Mouse (Mus musculus): ENCODE measurements around the gene Ncapg2. TPM values are rescaled to one million over a fixed set of nuclear protein-coding genes. Genes with fewer than 3 reads are reported as not detected.

Ncapg2 gene
- 10 to 100 TPM; 51.0 to 52.6 TPM for total RNA-seq (2023)

DNA sequence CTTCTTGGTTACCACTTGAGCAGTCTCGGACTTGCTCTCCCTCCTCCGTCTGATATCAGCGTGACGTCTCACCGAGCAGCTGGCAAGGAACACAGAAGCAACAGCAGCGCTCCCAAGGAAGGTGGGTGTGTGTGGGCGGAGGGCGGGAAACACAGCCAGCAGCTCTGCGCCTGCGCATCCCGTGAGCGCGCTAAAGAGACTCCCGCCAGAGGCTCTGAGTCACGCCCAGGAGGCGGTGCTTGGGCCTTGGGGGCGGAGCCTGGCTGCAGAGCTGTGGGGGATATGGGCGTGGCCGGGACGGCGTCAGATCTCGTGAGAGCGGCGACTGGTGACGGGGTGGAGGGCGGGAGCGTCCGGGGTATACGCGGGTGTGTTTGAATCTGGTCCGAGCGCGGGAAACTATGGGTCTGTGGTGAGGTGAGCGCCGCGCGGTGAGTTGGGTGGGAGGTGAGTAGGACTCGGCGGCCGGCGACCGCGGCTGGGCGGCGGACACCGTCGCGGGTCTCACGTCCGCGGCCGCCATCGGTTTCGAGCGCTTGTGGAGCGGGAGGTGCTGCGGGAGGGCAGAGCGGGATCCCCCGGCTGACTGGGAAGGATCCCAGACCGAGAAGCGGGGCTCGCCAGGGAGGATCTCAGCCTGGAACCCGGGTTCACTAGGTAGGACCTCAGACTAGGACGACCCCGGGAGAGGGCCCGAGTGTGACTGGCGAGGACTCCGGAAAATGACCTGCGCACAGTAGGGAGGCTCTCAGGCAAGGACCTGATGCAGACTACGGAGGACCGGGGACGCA, at the start of gene Ncapg2:
Gene Ncapg2, plus strand, starts transcription at position 358 of the 791 bp plus-strand sequence.

DNA sequence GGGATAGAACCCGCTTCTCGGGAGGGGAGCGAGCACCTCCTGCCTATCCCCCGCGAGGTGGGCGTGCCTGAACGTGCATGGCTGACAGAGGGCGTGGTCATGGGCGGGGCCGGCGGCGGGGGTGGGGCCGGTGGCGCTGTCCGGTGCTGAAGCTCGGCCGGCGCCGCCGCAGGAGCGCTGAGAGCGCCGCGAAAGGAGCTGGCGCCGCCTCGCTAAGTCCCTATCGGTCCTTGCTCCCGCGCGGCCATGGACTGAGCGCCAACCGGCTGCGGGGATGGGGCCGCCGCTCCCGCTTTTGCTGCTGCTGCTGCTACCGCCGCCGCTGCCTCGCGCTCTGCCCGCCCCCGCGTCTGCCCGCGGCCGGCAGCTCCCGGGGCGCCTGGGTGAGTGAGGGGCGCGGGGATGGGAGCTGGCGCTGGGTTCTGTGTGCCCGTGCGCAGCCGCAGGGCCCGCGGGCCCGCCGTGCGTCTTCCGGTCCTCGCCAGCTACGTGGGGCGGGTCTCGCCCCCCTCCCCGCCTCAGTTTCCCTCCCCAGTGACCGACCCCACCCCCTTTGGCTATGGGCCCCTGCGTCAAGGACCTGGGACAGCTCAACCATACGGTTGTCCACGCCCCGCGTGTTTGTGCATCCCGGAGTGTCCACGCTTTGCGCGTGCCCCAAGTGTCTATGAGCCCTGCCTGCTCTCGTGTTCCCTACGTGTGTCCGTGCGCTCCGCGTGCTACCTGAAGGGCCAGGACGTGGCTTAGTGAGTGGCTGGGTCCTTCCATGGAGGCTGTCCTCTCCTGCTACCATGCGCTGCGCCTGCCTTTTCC, 80.6 kb downstream of the Ncapg2 start, which contains the start of gene Ptprn2:
Gene Ptprn2, plus strand, starts transcription at position 130 of the 813 bp plus-strand sequence.

Other genes with a start within 250 kb of the Ncapg2 start
- gene Wdr60, start 142.4 kb upstream of the Ncapg2 start, total RNA-seq (2023), result 1 to 10 TPM in 1 of 2 experiments, under 1 TPM in 1; 0.84 to 1.5 TPM
- gene Gm11027, start 130.0 kb upstream of the Ncapg2 start, total RNA-seq (2023), result not detected
- gene Esyt2, start 124.2 kb upstream of the Ncapg2 start, total RNA-seq (2023), result 10 to 100 TPM; 70.2 to 98.2 TPM
- gene Ptprn2, start 80.3 kb downstream of the Ncapg2 start, total RNA-seq (2023), result not detected

All from neutrophil, adult 59 days (primary cell).